Mouse (Mus musculus) thymus, postnatal 25 days (tissue): ENCODE measurements around the gene Vps41.
A peak's percentile ranks its signal among the peaks of the same experiment; 100 is the strongest.

Experiments used
- DNase-seq: peaks from one replicate; pipeline ENCODE4 v3.0.0; 2022

Gene Vps41

DNA sequence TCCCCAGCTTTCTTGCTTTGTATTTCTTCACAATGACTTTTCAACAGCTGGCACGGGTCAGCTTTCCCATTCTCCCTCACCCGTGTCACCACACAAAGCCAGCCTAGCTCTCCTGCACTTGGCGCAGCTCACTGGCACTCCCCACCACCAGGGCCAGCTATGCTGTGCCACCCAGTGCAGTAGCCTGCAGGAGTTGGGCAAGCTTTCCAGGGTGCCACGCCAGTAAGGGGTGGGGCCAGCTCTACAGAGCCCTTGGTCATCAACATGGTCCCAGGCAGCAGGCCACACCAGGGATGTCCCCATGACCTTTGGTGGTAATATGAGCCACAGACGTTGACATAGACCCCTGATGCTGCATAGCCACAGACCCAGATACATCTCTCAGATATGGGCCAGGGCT, 80.5 kb downstream of the Vps41 start:
- no peak for DNase-seq

DNA sequence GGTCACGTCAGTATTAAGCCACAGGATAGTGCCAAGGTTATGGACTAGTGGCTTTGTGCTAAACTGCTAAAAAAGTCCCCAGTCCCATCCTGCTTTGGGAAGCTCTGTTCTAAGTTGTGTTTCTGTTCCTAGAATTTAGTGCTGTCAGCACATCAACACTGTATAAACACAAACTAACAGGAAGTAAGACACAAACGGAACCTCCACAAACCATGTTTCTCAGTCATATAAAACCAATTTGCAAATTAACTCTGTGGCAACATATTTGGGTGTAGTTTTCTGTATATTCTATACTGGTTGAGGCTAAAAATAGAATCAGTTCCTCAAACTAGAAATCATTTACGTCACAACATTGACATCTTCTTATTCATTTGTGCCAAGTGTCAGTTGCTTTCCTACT, 83.3 kb downstream of the Vps41 start:
- DNase-seq = no peak

DNA sequence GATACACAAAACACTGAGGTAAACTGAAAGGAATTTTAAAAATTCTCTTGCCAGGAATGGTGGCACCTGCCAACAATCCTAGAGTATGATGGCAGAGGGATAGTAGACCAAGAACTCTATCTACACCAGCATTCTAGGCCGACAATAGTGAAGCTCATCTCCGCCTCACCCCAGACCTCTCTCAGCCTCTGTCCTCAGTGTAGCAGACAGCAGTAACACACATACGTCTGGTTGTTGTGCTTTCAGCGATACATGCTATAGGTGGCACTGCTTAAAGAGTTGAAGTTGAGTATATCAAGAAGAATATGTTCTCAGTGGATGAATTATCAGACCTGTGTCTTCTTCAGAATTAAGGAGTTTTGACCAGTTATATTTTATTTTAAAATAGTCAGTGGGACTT, 92.4 kb downstream of the Vps41 start:
- no peak for DNase-seq

DNA sequence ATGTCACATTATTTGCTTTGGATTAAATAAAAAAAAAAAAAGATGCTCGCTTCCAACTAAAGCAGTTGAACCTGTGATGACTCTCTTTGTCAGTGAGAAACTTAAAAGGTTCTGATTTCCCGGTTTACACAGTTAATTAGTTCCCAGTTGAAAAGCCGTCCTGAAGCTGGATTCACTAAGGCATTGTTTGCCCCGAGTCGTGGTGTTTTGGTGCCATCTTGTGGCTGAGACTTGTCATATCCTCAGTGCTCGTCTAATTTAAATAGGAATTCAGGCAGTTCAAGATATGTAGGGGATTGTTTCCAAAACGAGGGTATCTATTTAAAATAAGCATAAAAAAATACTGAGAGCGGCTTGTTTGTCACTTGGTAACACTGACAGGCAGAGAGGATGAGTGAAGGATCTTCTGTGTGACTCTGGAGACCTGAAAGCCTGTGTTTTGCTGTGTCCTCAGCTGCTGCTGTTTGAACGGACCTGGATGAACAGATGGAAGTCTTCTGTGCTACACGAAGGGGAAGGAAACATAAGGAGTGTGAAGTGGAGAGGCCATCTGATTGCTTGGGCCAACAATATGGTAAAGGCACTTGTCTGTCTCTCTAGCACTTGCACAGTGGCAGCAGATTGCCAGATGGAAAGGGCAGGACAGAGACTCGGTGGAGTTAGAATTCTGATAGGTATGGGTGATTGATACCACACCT, 93.0 kb downstream of the Vps41 start:
- peak; percentile 39 for DNase-seq

DNA sequence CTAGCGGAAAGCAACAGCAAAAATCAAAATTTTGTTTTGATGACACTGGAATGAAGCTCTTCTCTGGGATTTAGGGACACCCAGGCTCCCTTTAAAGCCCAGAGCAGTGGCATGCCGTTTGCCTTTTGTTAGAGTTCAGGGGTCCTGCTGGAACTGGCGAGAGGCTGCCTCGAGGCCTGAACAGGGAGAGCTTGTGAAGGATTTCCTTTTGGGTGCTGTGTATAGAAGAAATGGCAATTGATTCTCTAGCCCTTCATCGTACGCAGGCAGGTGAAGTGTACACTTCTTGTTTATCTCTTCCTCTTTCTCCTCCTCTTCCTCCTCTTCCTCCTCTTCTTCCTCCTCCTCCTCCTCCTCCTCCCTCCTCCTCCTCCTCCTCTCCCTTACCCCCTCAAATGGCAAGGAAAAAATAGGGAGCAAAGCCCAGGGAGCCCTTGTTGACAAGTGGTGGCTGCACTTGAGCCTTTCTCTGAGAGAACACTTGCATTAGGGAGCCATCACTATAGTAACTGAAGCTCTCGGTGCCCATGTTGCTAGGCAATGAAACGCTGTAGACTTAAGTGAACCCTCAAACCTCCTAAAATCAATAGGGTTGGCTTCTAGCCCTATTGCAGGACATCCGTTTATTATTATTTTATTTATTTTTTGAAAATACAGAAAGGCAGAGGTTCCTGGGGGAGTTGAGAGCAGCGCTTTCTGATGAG, 107.5 kb downstream of the Vps41 start:
- no peak for DNase-seq

DNA sequence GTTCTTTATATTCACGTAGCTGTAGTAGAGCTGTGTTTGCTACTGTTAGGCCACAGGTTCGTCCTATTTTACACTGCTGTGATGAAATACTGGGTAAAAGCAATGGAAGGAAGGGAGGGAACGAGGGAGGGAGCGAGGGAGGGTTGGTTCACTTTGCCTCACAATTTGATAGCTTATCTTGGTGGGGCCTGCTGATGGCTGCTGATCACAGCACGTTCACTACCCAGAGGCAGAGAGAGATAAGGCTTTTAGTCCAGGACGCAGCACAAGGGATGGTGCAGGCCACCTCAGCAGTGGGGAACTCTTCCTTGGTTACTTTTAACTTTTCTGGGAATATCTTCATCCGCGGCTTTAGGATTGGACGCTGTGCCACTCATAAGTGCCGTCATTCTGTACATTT, 109.9 kb downstream of the Vps41 start:
- DNase-seq = no peak

DNA sequence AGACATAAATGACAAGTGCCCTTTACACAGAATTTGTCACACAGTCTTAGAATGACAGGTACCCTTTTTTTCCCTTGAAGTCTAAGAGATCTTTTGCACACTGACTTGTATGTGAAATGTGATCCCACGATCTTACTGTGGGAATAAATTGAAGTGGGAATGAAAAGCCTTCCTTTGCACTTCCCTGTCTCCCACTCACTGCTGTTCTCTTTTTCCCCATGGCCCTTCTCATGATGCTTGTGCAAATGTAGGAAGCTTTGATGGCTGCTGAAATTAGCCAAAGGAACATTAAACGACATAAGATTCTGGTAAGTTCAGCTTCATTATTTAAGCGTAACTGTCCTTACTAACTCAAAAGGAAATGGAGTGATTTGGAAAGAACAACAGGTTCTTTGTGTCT, 113.4 kb downstream of the Vps41 start:
- no peak for DNase-seq

DNA sequence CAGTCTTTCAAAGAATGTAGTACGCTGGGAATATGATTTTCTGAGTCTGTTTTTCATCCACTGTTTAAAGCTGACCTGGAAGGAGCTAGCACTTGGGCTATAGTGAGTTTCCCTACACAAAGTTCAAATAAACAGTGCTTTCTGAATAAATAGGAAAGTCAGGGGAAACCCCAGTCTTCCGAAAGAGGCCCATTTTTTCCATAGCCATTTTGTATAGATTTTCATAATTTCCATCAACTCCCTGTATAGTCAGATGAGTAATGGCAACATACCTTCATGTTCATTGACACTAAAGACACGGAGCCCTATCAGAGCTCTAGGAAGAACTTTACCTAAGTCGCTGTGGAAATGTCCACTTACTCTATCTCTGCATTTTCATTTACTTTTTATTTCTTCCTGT, 122.1 kb downstream of the Vps41 start:
- DNase-seq = no peak

DNA sequence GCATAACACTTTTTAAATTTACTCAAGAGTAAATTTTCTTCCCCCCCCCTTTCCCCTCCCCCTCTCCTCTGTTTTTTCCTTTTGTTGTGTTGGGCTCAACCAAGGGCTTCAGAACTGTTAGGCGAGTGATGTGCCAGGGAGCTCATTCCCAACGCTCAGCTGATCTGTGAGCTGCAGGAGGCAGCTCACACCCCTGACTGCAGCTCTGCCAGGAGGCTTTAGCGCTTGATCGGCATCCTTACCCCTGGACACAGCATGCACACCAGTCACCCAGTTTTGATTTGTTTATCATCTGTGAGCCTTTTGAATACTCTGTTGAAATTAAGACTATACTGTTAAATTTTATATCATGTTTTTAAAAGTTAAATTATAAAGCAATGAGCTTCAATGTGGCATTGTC, 123.3 kb downstream of the Vps41 start:
- DNase-seq = no peak

DNA sequence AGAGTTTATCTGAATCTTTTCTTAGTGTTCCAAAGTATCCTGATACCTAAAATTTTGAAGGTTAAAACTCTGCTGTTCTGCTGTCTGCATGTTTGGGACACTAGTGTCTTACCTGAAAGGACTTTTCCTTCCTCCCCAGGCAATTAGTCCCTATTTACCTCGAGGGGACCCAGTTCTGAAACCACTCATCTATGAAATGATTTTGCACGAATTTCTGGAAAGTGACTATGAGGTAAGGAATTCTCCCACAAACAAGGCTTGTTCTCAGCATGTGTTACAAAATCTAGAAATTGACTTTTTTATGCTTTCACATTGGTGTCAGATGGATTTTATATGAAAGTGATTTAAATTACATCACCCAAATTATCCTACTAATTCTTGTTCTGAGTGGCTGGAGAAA, 123.9 kb downstream of the Vps41 start:
- DNase-seq = no peak

DNA sequence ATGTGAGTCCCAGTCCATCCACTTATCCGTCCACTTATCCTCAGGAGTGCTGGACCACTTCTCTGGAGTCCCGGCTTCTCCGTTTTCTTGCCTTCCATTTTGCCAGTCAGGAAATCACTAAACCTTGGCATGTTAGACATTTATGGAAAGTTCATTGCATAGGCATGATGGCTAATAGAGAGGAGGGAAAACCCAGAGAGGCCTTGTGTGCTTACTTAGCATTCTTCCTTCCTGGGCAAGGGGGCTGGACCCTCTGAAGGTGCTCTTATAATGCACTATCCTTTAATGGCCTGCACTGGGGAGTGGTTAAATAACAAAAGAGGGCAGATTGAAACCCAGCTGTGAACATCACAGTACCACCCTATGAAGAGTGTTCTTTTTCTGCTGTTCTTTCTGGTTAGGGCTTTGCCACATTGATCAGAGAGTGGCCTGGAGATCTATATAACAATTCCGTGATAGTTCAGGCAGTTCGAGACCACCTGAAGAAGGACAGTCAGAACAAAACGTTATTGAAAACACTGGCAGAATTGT, 124.7 kb downstream of the Vps41 start:
- DNase-seq = no peak

DNA sequence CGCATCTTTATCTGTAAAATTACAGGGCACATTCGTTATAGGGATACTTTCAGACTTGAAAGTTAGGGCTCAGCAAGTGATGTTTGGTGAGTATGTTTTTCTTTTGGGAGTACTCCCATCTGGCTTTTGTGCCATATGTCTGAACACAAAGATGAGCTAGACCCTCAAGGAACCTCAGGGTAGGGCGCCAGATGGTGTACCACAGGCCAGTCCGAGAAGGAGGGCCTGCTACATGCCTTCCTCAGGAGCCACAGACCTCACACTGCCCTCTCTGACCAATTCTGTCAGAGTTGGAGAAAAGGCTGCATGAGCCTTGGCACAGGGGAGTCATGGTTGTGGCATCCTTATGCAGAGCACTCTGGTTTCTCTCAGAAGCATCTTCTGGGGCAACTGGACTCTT, 125.5 kb downstream of the Vps41 start:
- no peak for DNase-seq

DNA sequence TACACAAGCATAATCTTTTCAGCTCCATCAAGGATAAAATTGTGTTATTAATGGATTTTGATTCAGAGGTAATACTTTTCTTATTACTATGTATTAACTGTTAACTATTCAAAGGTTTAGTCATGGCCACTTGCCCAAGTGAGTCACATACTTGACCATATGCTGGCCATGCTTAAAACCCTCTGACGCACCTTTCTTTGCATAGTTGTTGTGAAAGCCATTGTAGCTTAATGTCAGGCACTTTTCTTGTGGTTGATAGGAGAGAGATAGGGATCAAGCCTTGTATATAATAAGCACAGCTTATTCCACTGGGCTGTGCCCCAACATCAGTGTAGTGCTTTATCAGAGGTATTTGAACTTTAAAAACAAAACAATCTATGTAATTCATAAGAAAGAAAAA, 126.5 kb downstream of the Vps41 start:
- DNase-seq = no peak

DNA sequence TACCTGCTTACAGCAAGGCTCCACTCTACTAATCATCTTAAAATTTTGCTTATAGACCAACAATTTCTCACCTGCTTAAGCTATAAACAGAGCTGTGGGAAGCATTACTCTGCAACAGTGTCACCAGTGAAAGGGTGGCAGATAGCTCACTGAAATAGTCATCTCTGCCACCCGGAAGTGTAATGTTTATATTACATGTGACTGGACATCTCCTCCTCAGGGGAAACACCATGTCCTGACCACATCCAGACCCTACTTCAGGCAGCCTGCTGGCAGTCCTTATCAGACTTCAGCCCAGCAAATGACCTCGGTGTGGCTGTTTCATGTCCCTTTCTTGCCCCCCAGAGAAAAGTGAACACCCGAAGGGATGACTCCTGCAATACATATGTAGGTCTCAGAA, 130.3 kb downstream of the Vps41 start:
- DNase-seq = no peak

DNA sequence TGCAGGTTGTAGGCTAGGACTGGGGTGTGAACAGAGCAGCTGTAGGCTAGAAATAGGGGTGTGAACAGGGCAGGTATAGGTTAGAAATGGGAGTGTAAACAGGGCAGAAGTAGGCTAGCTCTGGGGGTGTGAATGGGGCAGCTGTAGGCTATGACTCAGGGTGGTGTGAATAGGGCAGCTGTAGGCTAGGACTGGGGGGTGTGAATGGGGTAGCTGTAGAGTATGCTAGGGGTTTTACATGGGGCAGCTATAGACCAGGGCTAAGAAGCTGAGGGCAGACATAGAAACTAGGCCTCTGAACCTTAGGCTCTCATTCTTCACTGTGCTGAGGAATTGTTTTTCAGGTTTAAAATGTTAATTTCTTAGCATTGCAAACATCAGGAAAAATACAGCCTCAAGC, 132.5 kb downstream of the Vps41 start:
- DNase-seq = no peak

DNA sequence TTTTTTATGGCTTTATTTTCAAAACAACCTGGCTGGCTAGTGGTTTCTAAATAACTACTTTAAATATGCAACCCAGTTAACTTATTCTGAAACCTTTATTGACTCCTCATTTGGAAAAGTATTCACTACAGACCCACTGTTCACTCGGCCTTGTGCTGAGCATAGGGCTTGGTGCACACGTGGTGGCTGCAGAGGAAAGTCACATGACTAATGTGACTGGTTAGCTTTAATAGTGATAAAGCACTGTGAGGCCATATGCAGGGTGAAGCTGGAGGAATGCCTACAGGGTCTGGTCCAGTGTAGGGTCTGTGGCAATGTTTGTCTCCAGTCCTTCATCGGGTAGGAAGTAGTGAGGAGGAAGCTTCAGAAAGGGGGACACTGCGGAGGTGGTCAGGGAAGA, 134.1 kb downstream of the Vps41 start:
- no peak for DNase-seq

DNA sequence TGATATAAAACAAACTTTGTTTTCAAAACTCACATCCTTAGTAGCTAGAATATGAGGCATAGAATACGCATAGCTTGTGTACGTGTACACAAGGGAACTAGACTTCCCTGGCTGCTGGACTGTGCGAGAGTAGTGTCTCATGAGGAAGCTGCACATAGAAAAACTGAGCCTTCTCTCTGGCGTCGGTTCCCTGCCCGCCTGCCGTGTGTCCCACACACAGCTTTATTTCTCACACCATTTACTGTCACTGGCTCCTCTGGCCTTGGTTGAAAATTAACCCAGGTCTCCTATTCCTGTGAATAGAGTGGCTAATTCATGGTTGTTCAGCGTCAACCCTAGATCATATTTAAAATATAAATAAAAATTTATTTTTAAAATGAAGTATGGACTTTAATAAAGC, 135.6 kb downstream of the Vps41 start:
- DNase-seq = no peak

DNA sequence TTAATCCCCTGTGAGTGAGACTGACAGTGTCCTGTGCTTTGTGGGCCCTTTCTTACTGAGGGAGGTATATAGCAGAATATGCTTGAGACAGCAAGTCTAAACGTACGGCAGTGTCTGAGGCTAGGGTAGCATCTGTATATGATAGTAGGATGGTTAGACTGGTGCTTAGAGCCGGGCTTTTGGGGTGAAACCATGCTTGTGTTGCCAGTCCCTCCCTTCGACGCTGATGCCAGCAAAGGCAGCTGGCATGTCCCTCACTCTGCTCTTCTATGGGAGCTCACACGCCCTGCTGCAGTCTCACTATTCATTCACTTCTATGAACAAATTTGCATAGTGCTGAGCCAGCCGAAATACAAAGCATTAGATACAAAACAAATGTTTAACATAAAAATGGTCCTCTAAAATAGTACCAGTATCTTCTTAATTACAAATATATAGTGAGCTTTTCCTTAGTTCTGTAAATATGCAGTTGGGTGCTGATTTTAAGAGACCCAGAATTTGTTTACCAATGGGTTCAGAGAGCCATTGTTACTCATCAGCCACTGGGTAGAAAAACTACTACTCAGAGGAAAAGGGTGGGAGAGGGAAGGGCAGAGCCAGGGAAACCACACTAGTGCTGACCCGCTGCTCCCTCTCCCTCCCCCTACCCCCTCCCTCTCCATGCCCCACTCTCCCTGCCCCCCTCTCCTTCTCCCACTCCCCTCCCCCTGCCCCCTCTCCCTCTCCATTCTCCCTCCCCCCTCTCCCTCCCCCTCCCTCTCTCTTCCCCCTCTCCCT, 139.1 kb downstream of the Vps41 start:
- no peak for DNase-seq

DNA sequence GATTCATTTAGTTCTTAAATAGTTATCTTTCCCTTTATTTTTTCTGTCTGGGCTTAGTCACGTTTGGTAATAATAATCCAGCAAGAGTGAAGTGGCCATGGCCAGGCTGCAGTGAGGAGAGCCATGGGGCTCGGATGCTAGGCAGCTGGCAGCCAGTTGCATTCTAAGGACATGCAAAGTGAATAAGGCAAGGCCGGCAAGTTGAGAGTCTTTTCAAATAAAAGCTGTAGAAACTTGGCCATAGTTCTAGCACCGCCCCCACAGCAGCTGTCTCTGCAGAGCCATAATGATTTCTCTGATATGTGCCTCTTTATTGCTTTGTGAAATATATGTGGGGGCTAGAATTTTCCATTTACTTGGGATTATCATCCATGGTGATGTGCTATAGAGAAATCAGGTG, 141.1 kb downstream of the Vps41 start:
- no peak for DNase-seq

DNA sequence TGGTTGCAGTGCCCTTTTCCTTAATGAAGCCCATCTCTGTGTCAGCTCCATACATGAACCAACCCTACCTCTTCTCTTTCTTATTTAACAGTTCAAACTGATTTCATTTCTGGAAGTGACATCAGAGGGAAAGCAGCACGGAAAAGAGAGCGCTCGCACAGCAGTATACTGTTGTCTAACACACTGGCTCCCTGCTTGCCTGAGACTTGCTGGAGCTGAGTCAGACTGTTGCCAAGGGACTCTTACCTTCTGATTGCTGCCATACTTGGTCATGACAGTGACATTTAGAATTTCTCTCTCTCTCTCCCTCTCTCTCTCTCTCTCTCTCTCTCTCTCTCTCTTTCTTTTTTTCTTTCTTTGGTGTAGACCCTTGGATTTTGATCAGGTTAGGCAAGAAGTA, 142.3 kb downstream of the Vps41 start:
- DNase-seq = no peak

DNA sequence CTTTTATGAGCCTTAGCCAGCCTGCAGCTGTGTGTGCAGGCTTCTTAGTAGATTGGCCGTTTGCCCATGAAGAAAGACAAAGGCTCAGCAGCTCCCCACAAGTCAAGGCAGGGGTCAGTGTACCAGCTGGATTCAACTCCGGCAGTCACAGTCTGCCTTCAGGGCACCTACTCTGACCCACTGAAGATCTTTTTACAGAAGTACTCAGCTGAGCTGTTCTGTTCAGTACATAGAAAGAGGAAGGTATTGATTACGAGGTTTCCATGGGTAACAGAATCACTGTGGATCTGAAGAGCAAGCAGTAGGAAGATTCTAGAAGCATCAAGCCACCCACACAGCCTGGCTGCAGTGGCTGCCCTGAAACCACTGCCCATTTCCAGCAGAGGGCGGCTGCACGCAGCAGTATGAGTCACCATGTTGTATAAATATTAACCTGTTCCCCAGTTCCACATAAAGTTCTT, 151.0 kb downstream of the Vps41 start:
- no peak for DNase-seq

DNA sequence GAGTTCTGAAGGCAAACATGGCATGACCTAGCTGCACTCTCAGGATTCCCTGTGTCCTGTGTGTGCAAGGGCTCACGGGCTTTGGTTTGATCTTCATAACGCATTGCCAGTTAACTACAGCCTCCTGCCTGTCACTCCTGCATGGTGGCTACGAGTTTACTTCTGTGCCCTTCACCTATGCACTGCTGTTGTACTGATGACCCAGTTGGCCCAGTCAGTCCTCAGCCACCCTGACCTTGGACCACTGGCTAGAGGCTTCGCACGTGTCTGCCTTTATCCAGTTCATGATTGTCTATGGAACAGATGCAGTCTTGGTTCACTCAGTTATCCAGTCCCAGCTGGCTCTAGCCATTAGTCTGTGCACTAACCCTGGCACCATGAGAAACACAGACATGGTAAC, 151.7 kb downstream of the Vps41 start:
- no peak for DNase-seq

DNA sequence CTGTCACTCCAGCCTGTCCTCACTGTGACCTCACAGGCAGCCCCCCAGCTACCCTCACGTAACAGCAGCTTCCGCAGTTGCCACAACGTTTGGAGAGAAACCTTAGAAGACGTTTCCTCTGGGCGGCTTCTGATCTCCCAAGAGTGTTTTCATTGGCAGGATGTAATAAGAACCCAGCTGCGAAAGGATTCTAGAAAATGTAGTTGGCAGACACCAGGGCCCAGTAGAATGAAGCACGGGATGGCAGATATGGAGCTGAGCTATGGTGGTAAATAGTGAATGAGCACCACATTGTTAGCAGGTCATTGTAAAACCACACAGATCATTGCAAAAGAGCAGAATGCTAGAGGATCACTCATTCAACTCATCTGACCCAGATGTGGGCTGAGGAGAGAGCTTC, 158.2 kb downstream of the Vps41 start:
- no peak for DNase-seq

DNA sequence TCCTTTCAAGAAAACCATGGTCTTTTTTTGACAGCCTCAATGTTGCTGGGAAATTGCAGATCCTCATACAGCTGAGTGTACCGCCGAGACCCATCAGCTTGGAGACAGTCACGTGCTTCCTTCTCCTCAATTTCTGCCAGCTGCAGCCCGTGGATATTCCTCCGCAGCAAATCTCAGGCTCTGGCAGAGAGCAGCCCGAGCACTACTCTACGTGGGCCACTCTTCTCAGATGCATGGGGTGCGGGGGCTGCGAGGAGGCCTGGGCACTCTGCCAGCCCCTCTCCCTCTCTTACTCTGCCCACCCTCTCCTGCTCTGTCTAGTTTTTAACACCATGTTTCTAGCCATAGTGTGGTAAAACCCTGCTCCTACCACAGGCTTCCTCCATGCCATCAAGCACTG, 175.8 kb downstream of the Vps41 start:
- DNase-seq = no peak
